Mouse (Mus musculus) olfactory bulb, adult 2 months (tissue): Measurements from ENCODE around the gene 2010300C02Rik.

Experiments used
- CTCF ChIP-seq: fragments of 200-500 bp; IDR thresholded peaks from 2 replicates; pipeline ENCODE4 v1.5.1; 2012; ENCODE audit warnings: low read depth, mild to moderate bottlenecking, low read length, moderate library complexity; ENCODE audit not compliant: insufficient read depth
- POLR2A ChIP-seq: fragments of 200-500 bp; IDR thresholded peaks from 2 replicates; pipeline ENCODE4 v1.6.1; 2012; ENCODE audit warnings: mild to moderate bottlenecking, low read depth, low read length, moderate library complexity; ENCODE audit not compliant: insufficient read depth

DNA sequence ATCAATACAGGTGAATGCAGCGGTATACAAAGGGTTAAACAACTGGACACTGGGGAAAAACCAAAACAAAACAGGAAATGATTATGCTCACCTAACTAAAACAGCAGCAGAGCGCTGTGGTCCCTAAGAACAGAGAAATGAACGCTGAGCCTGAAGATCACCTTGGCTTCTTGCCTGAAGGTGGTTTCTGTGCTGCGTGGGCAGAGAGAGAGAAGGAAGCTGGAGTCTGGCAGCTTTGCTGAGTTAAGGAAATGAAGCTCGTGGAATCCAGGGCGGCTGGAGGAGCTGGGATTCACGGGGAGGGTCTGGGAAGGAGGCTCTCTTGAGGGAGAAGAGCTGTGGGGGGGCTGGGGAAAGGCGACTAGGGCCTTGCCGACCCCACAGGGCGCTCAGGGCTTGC, 8.2 kb upstream of the 2010300C02Rik start:
- TF ChIP-seq CTCF (no peak), POLR2A (no peak)
